Mouse (Mus musculus) kidney, adult 2 months (tissue): Measurements from ENCODE around the gene Hist3h2ba.

Experiments
- CTCF ChIP-seq: fragments of 200-500 bp; conservative IDR thresholded peaks from 2 replicates; pipeline ENCODE4 v1.5.1; 2011; ENCODE audit warnings: low read depth, mild to moderate bottlenecking, control low read depth, low read length, moderate library complexity, mixed read lengths; ENCODE audit not compliant: insufficient read depth, insufficient read length
- POLR2A ChIP-seq: fragments of 200-500 bp; IDR thresholded peaks from one replicate; pipeline ENCODE4 v1.6.1; 2011; ENCODE audit warnings: low read depth, low read length, control low read depth

- TF ChIP-seq POLR2A = no peak
- no peak for TF ChIP-seq CTCF
Observed at GRCm38 (mm10) chr11:58969659-58970058, 20.9 kb downstream of the Hist3h2ba start.
